Mouse (Mus musculus): Measurements from ENCODE around the gene Slc4a8.

GRCm38 (mm10) chr15:100743238-100743637, 18.3 kb upstream of the Slc4a8 start:
- no peak for TF ChIP-seq CTCF (IDR thresholded peaks at IDR 0.05; ENCODE audit: borderline replicate concordance, insufficient read depth, low read depth, low read length)
- no peak for TF ChIP-seq POLR2A (IDR thresholded peaks at IDR 0.05; ENCODE audit: borderline replicate concordance, insufficient read depth, low read length)
